Mouse (Mus musculus) limb, embryonic 13.5 days (tissue): ENCODE results near the gene Zbed3. TPM values are rescaled to one million over a fixed set of nuclear protein-coding genes. Genes with fewer than 3 reads are reported as not detected.

ENCODE experiments used
- ATAC-seq: fragments of 200-750 bp; cut with Nextera tagmentation; 2 replicates; pipeline ENCODE4 v1.8.0; 2017; ENCODE audit warnings: low read depth, moderate number of reproducible peaks, moderate TSS enrichment; ENCODE audit not compliant: low FRiP score
- H3K27ac ChIP-seq: fragments of 300-500 bp; sonication (generic); 2 replicates; pipeline ENCODE4 v1.5.1; 2015; ENCODE audit warnings: inconsistent platforms, mild to moderate bottlenecking, moderate library complexity
- H3K27me3 ChIP-seq: fragments of 300-500 bp; sonication (generic); 2 replicates; pipeline ENCODE4 v1.6.1; 2015; ENCODE audit warnings: mild to moderate bottlenecking, inconsistent platforms
- H3K36me3 ChIP-seq: fragments of 300-500 bp; sonication (generic); 2 replicates; pipeline ENCODE4 v1.6.1; 2015; ENCODE audit warnings: inconsistent platforms, mild to moderate bottlenecking, moderate library complexity
- H3K4me1 ChIP-seq: fragments of 300-500 bp; sonication (generic); 2 replicates; pipeline ENCODE4 v1.6.1; 2015; ENCODE audit warnings: inconsistent platforms
- H3K4me2 ChIP-seq: fragments of 300-500 bp; sonication (generic); replicated peaks from 2 replicates; pipeline ENCODE4 v1.6.1; 2015; ENCODE audit warnings: inconsistent platforms, mild to moderate bottlenecking, moderate library complexity
- H3K4me3 ChIP-seq: fragments of 300-500 bp; sonication (generic); 2 replicates; pipeline ENCODE4 v1.5.1; 2015; ENCODE audit warnings: moderate library complexity, mild to moderate bottlenecking, inconsistent platforms
- H3K9ac ChIP-seq: fragments of 300-500 bp; sonication (generic); 2 replicates; pipeline ENCODE4 v1.6.1; 2015; ENCODE audit warnings: mild to moderate bottlenecking, inconsistent platforms
- H3K9me3 ChIP-seq: fragments of 300-500 bp; sonication (generic); 2 replicates; pipeline ENCODE4 v1.6.1; 2016; ENCODE audit warnings: inconsistent platforms
- WGBS: fragments of 180-500 bp; shearing (Covaris S2); methylation state at CpG from one replicate; pipeline ENCODE4 v1.1.7; 2015; 5-methylcytosine and 5-hydroxymethylcytosine counted together
- polyA plus RNA-seq: library from polyadenylated mRNA; unstranded; fragments of >200 nt; fragmentation: Nextera tagmentation; extraction: Ambion mirVana; gene quantifications from 2 replicates; pipeline ENCODE4 v1.2.1, GENCODE M21; 2015

Zbed3 gene
- polyA plus RNA-seq = 89.6 and 95.0 TPM in 2 replicates

GRCm38 (mm10) chr13:95323400-95323799 lies at the start of gene Zbed3:
Gene Zbed3 (plus strand): TSS chr13:95323612.
- H3K9me3 ChIP-seq = no peaks in the 10 kb centered on the region
- ATAC-seq = no peak
- H3K9ac ChIP-seq = peak within 1 kb of the TSS; percentile 97
- whole genome bisulfite sequencing = 90% methylated on average over 6 of the region's 6 CpGs
- peak within 1 kb of the TSS; percentile 88 for H3K4me2 ChIP-seq
- peak within 1 kb of the TSS; percentile 100 for H3K27ac ChIP-seq
- H3K36me3 ChIP-seq = no peaks in the 10 kb centered on the region
- peaks cover 24% of the 10 kb centered on the region for H3K4me1 ChIP-seq
- peak within 1 kb of the TSS; percentile 76 for H3K4me3 ChIP-seq
- no peaks in the 10 kb centered on the region for H3K27me3 ChIP-seq

- 88% methylated on average over 4 of the region's 4 CpGs for WGBS
- Histone ChIP-seq H3K27ac (no peak overlapping the region), H3K4me1 (peaks cover 17% of the 10 kb centered on the region), H3K9me3 (no peaks in the 10 kb centered on the region), H3K36me3 (no peaks in the 10 kb centered on the region), H3K27me3 (no peaks in the 10 kb centered on the region), H3K4me2 (no peak overlapping the region), H3K4me3 (no peak overlapping the region), H3K9ac (no peak overlapping the region)
- ATAC-seq = no peak
These were observed 44.9 kb upstream of the Zbed3 start for GRCm38 (mm10) chr13:95278426-95279025.

GRCm38 (mm10) chr13:95281740-95282673 lies 41.4 kb upstream of the Zbed3 start:
- no peaks in the 10 kb centered on the region for H3K9me3 ChIP-seq
- ATAC-seq = 0 out of 2 replicates have a peak, but pooled peaks have one; percentile 45
- no peaks in the 10 kb centered on the region for H3K36me3 ChIP-seq
- no peak overlapping the region for H3K4me2 ChIP-seq
- H3K27ac ChIP-seq = peak overlapping the region; percentile 72; the same call in 1 of the 2 replicates
- peaks cover 17% of the 10 kb centered on the region for H3K4me1 ChIP-seq
- 25% methylated on average over 6 of the region's 7 CpGs for WGBS
- no peak overlapping the region for H3K4me3 ChIP-seq
- H3K9ac ChIP-seq = no peak overlapping the region
- no peaks in the 10 kb centered on the region for H3K27me3 ChIP-seq

- no peaks in the 10 kb centered on the region for H3K36me3 ChIP-seq
- H3K4me1 ChIP-seq = peaks cover 14% of the 10 kb centered on the region
- H3K4me3 ChIP-seq = no peak overlapping the region
- 3% methylated on average over 7 of the region's 7 CpGs for WGBS
- no peak overlapping the region for H3K4me2 ChIP-seq
- H3K9me3 ChIP-seq = no peaks in the 10 kb centered on the region
- ATAC-seq = peak; percentile 71
- H3K9ac ChIP-seq = no peak overlapping the region
- H3K27ac ChIP-seq = no peak overlapping the region
- H3K27me3 ChIP-seq = no peaks in the 10 kb centered on the region
These were observed 36.4 kb upstream of the Zbed3 start for GRCm38 (mm10) chr13:95286989-95287388.

- Histone ChIP-seq H3K36me3 (no peaks in the 10 kb centered on the region), H3K4me3 (no peak overlapping the region), H3K27me3 (no peaks in the 10 kb centered on the region), H3K9ac (no peak overlapping the region), H3K4me1 (peaks cover 3% of the 10 kb centered on the region), H3K27ac (no peak overlapping the region), H3K4me2 (no peak overlapping the region), H3K9me3 (no peaks in the 10 kb centered on the region)
- WGBS = 81% methylated on average over 7 of the region's 7 CpGs
- ATAC-seq = no peak
These were observed 35.4 kb upstream of the Zbed3 start for GRCm38 (mm10) chr13:95288027-95288426.

GRCm38 (mm10) chr13:95291983-95292382 lies 31.4 kb upstream of the Zbed3 start:
- H3K27ac ChIP-seq = no peak overlapping the region
- H3K4me2 ChIP-seq = no peak overlapping the region
- H3K4me3 ChIP-seq = no peak overlapping the region
- no peak overlapping the region for H3K9ac ChIP-seq
- ATAC-seq = no peak
- no peaks in the 10 kb centered on the region for H3K4me1 ChIP-seq
- WGBS = 83% methylated on average over 4 of the region's 4 CpGs
- H3K9me3 ChIP-seq = no peaks in the 10 kb centered on the region
- H3K36me3 ChIP-seq = no peaks in the 10 kb centered on the region
- H3K27me3 ChIP-seq = no peaks in the 10 kb centered on the region

GRCm38 (mm10) chr13:95299956-95300355 lies 23.5 kb upstream of the Zbed3 start:
- Histone ChIP-seq H3K4me2 (no peak overlapping the region), H3K4me1 (no peaks in the 10 kb centered on the region), H3K4me3 (no peak overlapping the region), H3K9ac (no peak overlapping the region), H3K9me3 (0 out of 2 replicates have a peak, but pooled peaks cover 2% of the 10 kb centered on the region), H3K27me3 (no peaks in the 10 kb centered on the region), H3K27ac (no peak overlapping the region), H3K36me3 (no peaks in the 10 kb centered on the region)
- ATAC-seq = no peak
- 65% methylated on average over 3 of the region's 3 CpGs for WGBS

- Histone ChIP-seq H3K9ac (no peak overlapping the region), H3K4me1 (peaks cover 15% of the 10 kb centered on the region), H3K27me3 (no peaks in the 10 kb centered on the region), H3K9me3 (no peaks in the 10 kb centered on the region), H3K4me3 (no peak overlapping the region), H3K4me2 (peak overlapping the region; percentile 35), H3K27ac (peak overlapping the region; percentile 59), H3K36me3 (no peaks in the 10 kb centered on the region)
- peak; percentile 78 for ATAC-seq
- WGBS = 30% methylated on average over 4 of the region's 4 CpGs
These were observed 16.8 kb upstream of the Zbed3 start for GRCm38 (mm10) chr13:95306596-95306995.

- Histone ChIP-seq H3K4me2 (peak overlapping the region; percentile 35; the same call in 1 of the 2 replicates), H3K36me3 (no peaks in the 10 kb centered on the region), H3K9me3 (no peaks in the 10 kb centered on the region), H3K9ac (no peak overlapping the region), H3K27ac (peak overlapping the region; percentile 59; the same call in 1 of the 2 replicates), H3K27me3 (no peaks in the 10 kb centered on the region), H3K4me1 (peaks cover 15% of the 10 kb centered on the region), H3K4me3 (no peak overlapping the region)
- ATAC-seq = no peak
- 61% methylated on average over 8 of the region's 8 CpGs for WGBS
These were observed 16.2 kb upstream of the Zbed3 start for GRCm38 (mm10) chr13:95307100-95307655.

GRCm38 (mm10) chr13:95312016-95312415 lies 11.4 kb upstream of the Zbed3 start:
- no peak overlapping the region for H3K4me2 ChIP-seq
- no peak for ATAC-seq
- no peak overlapping the region for H3K4me3 ChIP-seq
- peaks cover 4% of the 10 kb centered on the region for H3K4me1 ChIP-seq
- no peaks in the 10 kb centered on the region for H3K9me3 ChIP-seq
- no peaks in the 10 kb centered on the region for H3K27me3 ChIP-seq
- H3K27ac ChIP-seq = no peak overlapping the region
- 79% methylated on average over 6 of the region's 6 CpGs for WGBS
- H3K9ac ChIP-seq = no peak overlapping the region
- no peaks in the 10 kb centered on the region for H3K36me3 ChIP-seq

- no peaks in the 10 kb centered on the region for H3K27me3 ChIP-seq
- 78% methylated on average over 6 of the region's 6 CpGs for WGBS
- no peak overlapping the region for H3K4me2 ChIP-seq
- no peak overlapping the region for H3K9ac ChIP-seq
- peaks cover 4% of the 10 kb centered on the region; the same call in 1 of the 2 replicates for H3K4me1 ChIP-seq
- H3K9me3 ChIP-seq = no peaks in the 10 kb centered on the region
- H3K4me3 ChIP-seq = no peak overlapping the region
- H3K36me3 ChIP-seq = no peaks in the 10 kb centered on the region
- ATAC-seq = no peak
- H3K27ac ChIP-seq = no peak overlapping the region
These were observed 4.3 kb upstream of the Zbed3 start for GRCm38 (mm10) chr13:95319153-95319552.

GRCm38 (mm10) chr13:95320451-95320850 lies 3.0 kb upstream of the Zbed3 start:
- Histone ChIP-seq H3K9me3 (no peaks in the 10 kb centered on the region), H3K4me2 (no peak overlapping the region), H3K4me3 (no peak overlapping the region), H3K27ac (no peak overlapping the region; the same call in 1 of the 2 replicates), H3K27me3 (no peaks in the 10 kb centered on the region), H3K4me1 (peaks cover 4% of the 10 kb centered on the region; the same call in 1 of the 2 replicates), H3K36me3 (no peaks in the 10 kb centered on the region), H3K9ac (no peak overlapping the region)
- 8% methylated on average over 4 of the region's 4 CpGs for WGBS
- ATAC-seq = no peak
